Mouse (Mus musculus): ENCODE results near the gene Hsd17b11. TPM values are rescaled to one million over a fixed set of nuclear protein-coding genes. Genes with fewer than 3 reads are reported as not detected.
A peak's percentile ranks its signal among the peaks of the same experiment; 100 is the strongest.

Gene Hsd17b11
- polyA plus RNA-seq (2014; fragmentation: Nextera tagmentation; extraction: Ambion mirVana): 0.99 and 1.5 TPM in 2 replicates

- Histone ChIP-seq H3K4me2 (ENCODE audit: low read depth) (peak within 1 kb of the TSS; percentile 74), H3K27ac (ENCODE audit: low read depth, low read length) (no peak within 1 kb of the TSS), H3K36me3 (ENCODE audit: control insufficient read depth, insufficient read depth, low read length) (no peaks in the 10 kb centered on the region), H3K9me3 (ENCODE audit: control insufficient read depth, low read length) (no peaks in the 10 kb centered on the region), H3K9ac (ENCODE audit: low read length) (peak within 1 kb of the TSS; percentile 61), H3K4me1 (ENCODE audit: control insufficient read depth, insufficient read depth, low read length) (no peaks in the 10 kb centered on the region), H3K27me3 (ENCODE audit: control insufficient read depth, insufficient read depth, low read length) (no peaks in the 10 kb centered on the region), H3K4me3 (ENCODE audit: low read depth, low read length) (peak within 1 kb of the TSS; percentile 32)
- DNase-seq (ENCODE audit: low spot score): peak; percentile 72
- WGBS: 2% methylated on average over 31 of the region's 31 CpGs
- peak; percentile 67 for ATAC-seq (ENCODE audit: insufficient read depth, low FRiP score, low TSS enrichment)
Observed at GRCm38 (mm10) chr5:104021597-104022378, at the start of gene Hsd17b11. TSS of gene Hsd17b11 (minus strand) at chr5:104021919.

GRCm38 (mm10) chr5:104071048-104071447, 49.3 kb upstream of the Hsd17b11 start:
- Histone ChIP-seq H3K4me1 (ENCODE audit: control insufficient read depth, insufficient read depth, low read length) (peaks cover 3% of the 10 kb centered on the region; the same call in 1 of the 2 replicates), H3K4me2 (ENCODE audit: low read depth) (no peak overlapping the region), H3K4me3 (ENCODE audit: low read depth, low read length) (no peak overlapping the region), H3K27me3 (ENCODE audit: control insufficient read depth, insufficient read depth, low read length) (no peaks in the 10 kb centered on the region), H3K36me3 (ENCODE audit: control insufficient read depth, insufficient read depth, low read length) (no peaks in the 10 kb centered on the region), H3K27ac (ENCODE audit: low read depth, low read length) (no peak overlapping the region), H3K9ac (ENCODE audit: low read length) (no peak overlapping the region), H3K9me3 (ENCODE audit: control insufficient read depth, low read length) (no peaks in the 10 kb centered on the region)
- WGBS: 75% methylated on average over 4 of the region's 4 CpGs
- ATAC-seq (ENCODE audit: insufficient read depth, low FRiP score, low TSS enrichment) (no peak), DNase-seq (ENCODE audit: low spot score) (no peak)

- no peaks in the 10 kb centered on the region for H3K27me3 ChIP-seq (ENCODE audit: control insufficient read depth, insufficient read depth, low read length)
- no peak overlapping the region for H3K4me3 ChIP-seq (ENCODE audit: low read depth, low read length)
- 0 out of 2 replicates have a peak, but pooled peaks cover 3% of the 10 kb centered on the region for H3K36me3 ChIP-seq (ENCODE audit: control insufficient read depth, insufficient read depth, low read length)
- no peak overlapping the region for H3K9ac ChIP-seq (ENCODE audit: low read length)
- no peak for ATAC-seq (ENCODE audit: insufficient read depth, low FRiP score, low TSS enrichment)
- no peak overlapping the region for H3K4me2 ChIP-seq (ENCODE audit: low read depth)
- no peak overlapping the region for H3K27ac ChIP-seq (ENCODE audit: low read depth, low read length)
- WGBS: 94% methylated on average over 7 of the region's 7 CpGs
- no peaks in the 10 kb centered on the region for H3K9me3 ChIP-seq (ENCODE audit: control insufficient read depth, low read length)
- H3K4me1 ChIP-seq (ENCODE audit: control insufficient read depth, insufficient read depth, low read length): peaks cover 3% of the 10 kb centered on the region; the same call in 1 of the 2 replicates
- peak; percentile 48 for DNase-seq (ENCODE audit: low spot score)
Observed at GRCm38 (mm10) chr5:104068751-104069150, 47.0 kb upstream of the Hsd17b11 start.

- no peak overlapping the region for H3K27ac ChIP-seq (ENCODE audit: low read depth, low read length)
- ATAC-seq (ENCODE audit: insufficient read depth, low FRiP score, low TSS enrichment) (no peak), DNase-seq (ENCODE audit: low spot score) (no peak)
- H3K36me3 ChIP-seq (ENCODE audit: control insufficient read depth, insufficient read depth, low read length): peaks cover 10% of the 10 kb centered on the region; the same call in 1 of the 2 replicates
- no peaks in the 10 kb centered on the region for H3K27me3 ChIP-seq (ENCODE audit: control insufficient read depth, insufficient read depth, low read length)
- 92% methylated on average over 11 of the region's 11 CpGs for WGBS
- H3K4me3 ChIP-seq (ENCODE audit: low read depth, low read length): no peak overlapping the region
- H3K4me1 ChIP-seq (ENCODE audit: control insufficient read depth, insufficient read depth, low read length): no peaks in the 10 kb centered on the region
- H3K9me3 ChIP-seq (ENCODE audit: control insufficient read depth, low read length): no peaks in the 10 kb centered on the region
- H3K9ac ChIP-seq (ENCODE audit: low read length): no peak overlapping the region
- H3K4me2 ChIP-seq (ENCODE audit: low read depth): no peak overlapping the region
Observed at GRCm38 (mm10) chr5:104062773-104063551, 41.2 kb upstream of the Hsd17b11 start.

- Histone ChIP-seq H3K27ac (ENCODE audit: low read depth, low read length) (no peak overlapping the region), H3K4me2 (ENCODE audit: low read depth) (no peak overlapping the region), H3K4me1 (ENCODE audit: control insufficient read depth, insufficient read depth, low read length) (no peaks in the 10 kb centered on the region), H3K4me3 (ENCODE audit: low read depth, low read length) (no peak overlapping the region), H3K27me3 (ENCODE audit: control insufficient read depth, insufficient read depth, low read length) (no peaks in the 10 kb centered on the region), H3K9me3 (ENCODE audit: control insufficient read depth, low read length) (no peaks in the 10 kb centered on the region), H3K36me3 (ENCODE audit: control insufficient read depth, insufficient read depth, low read length) (peaks cover 10% of the 10 kb centered on the region; the same call in 1 of the 2 replicates), H3K9ac (ENCODE audit: low read length) (no peak overlapping the region)
- ATAC-seq (ENCODE audit: insufficient read depth, low FRiP score, low TSS enrichment): no peak
- WGBS: 85% methylated on average over 13 of the region's 13 CpGs
- no peak for DNase-seq (ENCODE audit: low spot score)
Observed at GRCm38 (mm10) chr5:104061936-104062772, 40.4 kb upstream of the Hsd17b11 start.

GRCm38 (mm10) chr5:104060429-104060828, 38.7 kb upstream of the Hsd17b11 start:
- Histone ChIP-seq H3K4me2 (ENCODE audit: low read depth) (no peak overlapping the region), H3K4me1 (ENCODE audit: control insufficient read depth, insufficient read depth, low read length) (no peaks in the 10 kb centered on the region), H3K27me3 (ENCODE audit: control insufficient read depth, insufficient read depth, low read length) (no peaks in the 10 kb centered on the region), H3K27ac (ENCODE audit: low read depth, low read length) (no peak overlapping the region), H3K9me3 (ENCODE audit: control insufficient read depth, low read length) (no peaks in the 10 kb centered on the region), H3K4me3 (ENCODE audit: low read depth, low read length) (no peak overlapping the region), H3K9ac (ENCODE audit: low read length) (no peak overlapping the region), H3K36me3 (ENCODE audit: control insufficient read depth, insufficient read depth, low read length) (peaks cover 10% of the 10 kb centered on the region; the same call in 1 of the 2 replicates)
- 95% methylated on average over 5 of the region's 5 CpGs for WGBS
- ATAC-seq (ENCODE audit: insufficient read depth, low FRiP score, low TSS enrichment) (no peak), DNase-seq (ENCODE audit: low spot score) (no peak)

GRCm38 (mm10) chr5:104059628-104060027, 37.9 kb upstream of the Hsd17b11 start:
- Histone ChIP-seq H3K9ac (ENCODE audit: low read length) (no peak overlapping the region), H3K4me3 (ENCODE audit: low read depth, low read length) (no peak overlapping the region), H3K4me2 (ENCODE audit: low read depth) (no peak overlapping the region), H3K9me3 (ENCODE audit: control insufficient read depth, low read length) (no peaks in the 10 kb centered on the region), H3K4me1 (ENCODE audit: control insufficient read depth, insufficient read depth, low read length) (no peaks in the 10 kb centered on the region), H3K36me3 (ENCODE audit: control insufficient read depth, insufficient read depth, low read length) (peaks cover 7% of the 10 kb centered on the region; the same call in 1 of the 2 replicates), H3K27ac (ENCODE audit: low read depth, low read length) (no peak overlapping the region), H3K27me3 (ENCODE audit: control insufficient read depth, insufficient read depth, low read length) (no peaks in the 10 kb centered on the region)
- ATAC-seq (ENCODE audit: insufficient read depth, low FRiP score, low TSS enrichment) (no peak; the same call in 1 of the 2 replicates), DNase-seq (ENCODE audit: low spot score) (peak; percentile 13)
- 65% methylated on average over 9 of the region's 9 CpGs for WGBS

- H3K4me1 ChIP-seq (ENCODE audit: control insufficient read depth, insufficient read depth, low read length): no peaks in the 10 kb centered on the region
- no peak overlapping the region for H3K4me2 ChIP-seq (ENCODE audit: low read depth)
- H3K27me3 ChIP-seq (ENCODE audit: control insufficient read depth, insufficient read depth, low read length): no peaks in the 10 kb centered on the region
- ATAC-seq (ENCODE audit: insufficient read depth, low FRiP score, low TSS enrichment): no peak
- no peak overlapping the region for H3K4me3 ChIP-seq (ENCODE audit: low read depth, low read length)
- no peak overlapping the region for H3K9ac ChIP-seq (ENCODE audit: low read length)
- H3K36me3 ChIP-seq (ENCODE audit: control insufficient read depth, insufficient read depth, low read length): peaks cover 7% of the 10 kb centered on the region; the same call in 1 of the 2 replicates
- no peaks in the 10 kb centered on the region for H3K9me3 ChIP-seq (ENCODE audit: control insufficient read depth, low read length)
- DNase-seq (ENCODE audit: low spot score): peak; percentile 42
- 65% methylated on average over 15 of the region's 15 CpGs for WGBS
- H3K27ac ChIP-seq (ENCODE audit: low read depth, low read length): no peak overlapping the region
Observed at GRCm38 (mm10) chr5:104058021-104058420, 36.3 kb upstream of the Hsd17b11 start.

Measured in neural tube, embryonic 11.5 days (tissue).